Mouse (Mus musculus): ENCODE results near the gene Ten1. TPM values are rescaled to one million over a fixed set of nuclear protein-coding genes. Genes with fewer than 3 reads are reported as not detected.

The Ten1 gene
- polyA plus RNA-seq, 1 experiment from 2014 or later, result 75.6 TPM

Other genes with a start within 250 kb of the Ten1 start
- gene Itgb4, start 224.1 kb upstream of the Ten1 start, polyA plus RNA-seq (2015; fragmentation: Nextera tagmentation; extraction: Ambion mirVana), result 2.1 and 2.7 TPM in 2 replicates
- 194 and 208 TPM in 2 replicates for gene Galk1, start 186.1 kb upstream of the Ten1 start, polyA plus RNA-seq (2015; fragmentation: Nextera tagmentation; extraction: Ambion mirVana)
- 1,673 and 1,817 TPM in 2 replicates for gene H3f3b, start 170.9 kb upstream of the Ten1 start, polyA plus RNA-seq (2015; fragmentation: Nextera tagmentation; extraction: Ambion mirVana)
- 37.3 and 40.1 TPM in 2 replicates for gene Unk, start 168.5 kb upstream of the Ten1 start, polyA plus RNA-seq (2015; fragmentation: Nextera tagmentation; extraction: Ambion mirVana)
- 1.3 and 1.5 TPM in 2 replicates for gene Unc13d, start 120.9 kb upstream of the Ten1 start, polyA plus RNA-seq (2015; fragmentation: Nextera tagmentation; extraction: Ambion mirVana)
- 82.1 and 101 TPM in 2 replicates for gene Wbp2, start 111.9 kb upstream of the Ten1 start, polyA plus RNA-seq (2015; fragmentation: Nextera tagmentation; extraction: Ambion mirVana)
- gene Trim47, start 71.6 kb upstream of the Ten1 start, polyA plus RNA-seq (2015; fragmentation: Nextera tagmentation; extraction: Ambion mirVana), result 21.4 and 24.6 TPM in 2 replicates
- 4.5 and 5.4 TPM in 2 replicates for gene Trim65, start 67.7 kb upstream of the Ten1 start, polyA plus RNA-seq (2015; fragmentation: Nextera tagmentation; extraction: Ambion mirVana)
- gene Mrpl38, start 60.0 kb upstream of the Ten1 start, polyA plus RNA-seq (2015; fragmentation: Nextera tagmentation; extraction: Ambion mirVana), result 102 and 112 TPM in 2 replicates
- 37.4 and 41.4 TPM in 2 replicates for gene Fbf1, start 30.7 kb upstream of the Ten1 start, polyA plus RNA-seq (2015; fragmentation: Nextera tagmentation; extraction: Ambion mirVana)
- gene Acox1, start 190 bp downstream of the Ten1 start, polyA plus RNA-seq (2015; fragmentation: Nextera tagmentation; extraction: Ambion mirVana), result 32.6 and 35.9 TPM in 2 replicates
- 2.8 and 2.9 TPM in 2 replicates for gene Evpl, start 39.2 kb downstream of the Ten1 start, polyA plus RNA-seq (2015; fragmentation: Nextera tagmentation; extraction: Ambion mirVana)
- gene Srp68, start 75.4 kb downstream of the Ten1 start, polyA plus RNA-seq (2015; fragmentation: Nextera tagmentation; extraction: Ambion mirVana), result 91.3 and 96.5 TPM in 2 replicates
- gene Galr2, start 82.1 kb downstream of the Ten1 start, polyA plus RNA-seq (2015; fragmentation: Nextera tagmentation; extraction: Ambion mirVana), result 0.22 and 0.32 TPM in 2 replicates
- 61.8 and 64.0 TPM in 2 replicates for gene Exoc7, start 108.4 kb downstream of the Ten1 start, polyA plus RNA-seq (2015; fragmentation: Nextera tagmentation; extraction: Ambion mirVana)
- gene Foxj1, start 136.5 kb downstream of the Ten1 start, polyA plus RNA-seq (2015; fragmentation: Nextera tagmentation; extraction: Ambion mirVana), result 2.9 TPM in 2 replicates
- 12.4 and 12.5 TPM in 2 replicates for gene Rnf157, start 214.2 kb downstream of the Ten1 start, polyA plus RNA-seq (2015; fragmentation: Nextera tagmentation; extraction: Ambion mirVana)
- gene Ubald2, start 235.2 kb downstream of the Ten1 start, polyA plus RNA-seq (2015; fragmentation: Nextera tagmentation; extraction: Ambion mirVana), result 45.7 and 58.1 TPM in 2 replicates